Mouse (Mus musculus): ENCODE results near the gene Enox1.

GRCm38 (mm10) chr14:77327693-77328092 is 171.1 kb downstream of the Enox1 start:
- no peak for TF ChIP-seq POLR2A (IDR thresholded peaks at IDR 0.05; ENCODE audit: insufficient read depth, low read length)
- TF ChIP-seq CTCF (IDR thresholded peaks at IDR 0.05; ENCODE audit: low read depth, low read length), result no peak

Measured in ES-Bruce4 (cell line).